Mouse (Mus musculus) MEL (cell line): ENCODE measurements around the gene Bcar1. TPM values are rescaled to one million over a fixed set of nuclear protein-coding genes. Genes with fewer than 3 reads are reported as not detected.

Experiments
- DNase-seq: peaks from one replicate; pipeline ENCODE4 v3.0.0; 2011; ENCODE audit warnings: low read depth, low spot score
- H3K27ac ChIP-seq: 2 replicates; pipeline ENCODE4 v1.5.1; 2012; ENCODE audit warnings: low read depth, mild to moderate bottlenecking, control low read depth, low read length, moderate library complexity; ENCODE audit not compliant: control insufficient read depth
- H3K27me3 ChIP-seq, 2 experiments: fragments of 150-350 bp in 1 of 2; sonication (generic) in 1 of 2; 2 replicates each; pipeline ENCODE4 v1.6.1; 2012; ENCODE audit warnings: low read length in 2 of 2, mild to moderate bottlenecking in 2 of 2, improper control_type of control experiment in 1 of 2, moderate library complexity in 1 of 2; ENCODE audit not compliant: insufficient read depth in 2 of 2, control insufficient read depth in 1 of 2
- H3K36me3 ChIP-seq, 2 experiments: 2 replicates each; pipeline ENCODE4 v1.6.1; 2012 to 2014; ENCODE audit warnings: low read length in 2 of 2, improper control_type of control experiment in 1 of 2, inconsistent platforms in 1 of 2, mild to moderate bottlenecking in 1 of 2; ENCODE audit not compliant: insufficient read depth in 2 of 2, control insufficient read depth in 1 of 2
- H3K4me1 ChIP-seq, 2 experiments: fragments of 150-350 bp in 1 of 2; sonication (generic) in 1 of 2; 2 replicates each; pipeline ENCODE4 v1.6.1; 2012; ENCODE audit warnings: low read length in 2 of 2, improper control_type of control experiment in 1 of 2, mild to moderate bottlenecking in 1 of 2; ENCODE audit not compliant: insufficient read depth in 2 of 2, control insufficient read depth in 1 of 2
- H3K4me3 ChIP-seq, 2 experiments: fragments of 150-350 bp in 1 of 2; sonication (generic) in 1 of 2; 2 replicates each; pipeline ENCODE4 v1.5.1; 2012; ENCODE audit warnings: low read depth in 2 of 2, low read length in 2 of 2, mild to moderate bottlenecking in 2 of 2, moderate library complexity in 2 of 2, control low read depth in 1 of 2, improper control_type of control experiment in 1 of 2; ENCODE audit not compliant: control insufficient read depth in 1 of 2, insufficient read depth in 1 of 2
- H3K79me2 ChIP-seq: 2 replicates; pipeline ENCODE4 v1.6.1; 2012; ENCODE audit warnings: mild to moderate bottlenecking, low read length, moderate library complexity; ENCODE audit not compliant: control insufficient read depth, poor library complexity, insufficient read depth
- H3K9ac ChIP-seq: 2 replicates; pipeline ENCODE4 v1.6.1; 2012; ENCODE audit warnings: low read depth, mild to moderate bottlenecking, control low read depth, low read length, moderate library complexity; ENCODE audit not compliant: control insufficient read depth, poor library complexity, severe bottlenecking
- H3K9me3 ChIP-seq: fragments of 150-350 bp; sonication (generic); replicated peaks from 2 replicates; pipeline ENCODE4 v1.6.1; 2012; ENCODE audit warnings: mild to moderate bottlenecking, low read length, improper control_type of control experiment, moderate library complexity; ENCODE audit not compliant: insufficient read depth
- CHD2 ChIP-seq: IDR thresholded peaks from 2 replicates; pipeline ENCODE4 v1.6.1; 2011; ENCODE audit warnings: low read length, improper control_type of control experiment
- CTCF ChIP-seq, 3 experiments: IDR thresholded peaks in 2 of 3; conservative IDR thresholded peaks in 1 of 3; 2 replicates each; pipeline ENCODE4 v1.5.1; 2011 to 2012; ENCODE audit warnings: low read length in 3 of 3, low read depth in 2 of 3, mild to moderate bottlenecking in 2 of 3, improper control_type of control experiment in 1 of 3, inconsistent platforms in 1 of 3, mixed read lengths in 1 of 3, moderate library complexity in 1 of 3; ENCODE audit not compliant: control insufficient read depth in 1 of 3, insufficient read depth in 1 of 3, poor library complexity in 1 of 3, severe bottlenecking in 1 of 3
- ELF1 ChIP-seq: IDR thresholded peaks from 2 replicates; pipeline ENCODE4 v1.6.1; 2014; ENCODE audit warnings: low read depth, mild to moderate bottlenecking, inconsistent platforms, low read length, improper control_type of control experiment, moderate library complexity
- ETS1 ChIP-seq: IDR thresholded peaks from 2 replicates; pipeline ENCODE4 v1.6.1; 2012; ENCODE audit warnings: low read depth, mild to moderate bottlenecking, inconsistent platforms, low read length, improper control_type of control experiment, moderate library complexity
- GABPA ChIP-seq: IDR thresholded peaks from 2 replicates; pipeline ENCODE4 v1.6.1; 2012; ENCODE audit warnings: low read depth, mild to moderate bottlenecking, inconsistent platforms, low read length, improper control_type of control experiment, moderate library complexity
- GATA1 ChIP-seq: IDR thresholded peaks from 2 replicates; pipeline ENCODE4 v1.6.1; 2011; ENCODE audit warnings: low read depth, low read length, improper control_type of control experiment
- HCFC1 ChIP-seq: IDR thresholded peaks from 2 replicates; pipeline ENCODE4 v1.6.1; 2012; ENCODE audit warnings: low read depth, mild to moderate bottlenecking, inconsistent platforms, low read length, improper control_type of control experiment, moderate library complexity
- JUND ChIP-seq: IDR thresholded peaks from 2 replicates; pipeline ENCODE4 v1.6.1; 2011; ENCODE audit warnings: low read depth, mild to moderate bottlenecking, improper control_type of control experiment, low read length
- KAT2A ChIP-seq: conservative IDR thresholded peaks from 2 replicates; pipeline ENCODE4 v1.6.1; 2012; ENCODE audit warnings: low read depth, low read length, improper control_type of control experiment, inconsistent platforms
- MAX ChIP-seq: IDR thresholded peaks from 2 replicates; pipeline ENCODE4 v1.6.1; 2011; ENCODE audit warnings: low read length, improper control_type of control experiment
- MAZ ChIP-seq: IDR thresholded peaks from 2 replicates; pipeline ENCODE4 v1.6.1; 2012; ENCODE audit warnings: low read depth, mild to moderate bottlenecking, inconsistent platforms, low read length, improper control_type of control experiment
- MEF2A ChIP-seq: IDR thresholded peaks from 2 replicates; pipeline ENCODE4 v1.6.1; 2014; ENCODE audit warnings: low read depth, mild to moderate bottlenecking, inconsistent platforms, low read length, improper control_type of control experiment; ENCODE audit not compliant: poor library complexity, insufficient replicate concordance, severe bottlenecking; ENCODE audit errors: extremely low read depth
- MXI1 ChIP-seq: IDR thresholded peaks from 2 replicates; pipeline ENCODE4 v1.6.1; 2011; ENCODE audit warnings: mild to moderate bottlenecking, low read depth, low read length, improper control_type of control experiment
- MYB ChIP-seq: IDR thresholded peaks from 2 replicates; pipeline ENCODE4 v1.6.1; 2011; ENCODE audit warnings: mild to moderate bottlenecking, low read depth, low read length, improper control_type of control experiment
- MYC ChIP-seq: IDR thresholded peaks from 2 replicates; pipeline ENCODE4 v1.6.1; 2011; ENCODE audit warnings: low read depth, mild to moderate bottlenecking, low read length, improper control_type of control experiment, moderate library complexity
- NELFE ChIP-seq: IDR thresholded peaks from 2 replicates; pipeline ENCODE4 v1.6.1; 2011; ENCODE audit warnings: low read depth, low read length, improper control_type of control experiment
- POLR2AphosphoS2 ChIP-seq: IDR thresholded peaks from 2 replicates; pipeline ENCODE4 v1.6.1; 2011; ENCODE audit warnings: low read length, improper control_type of control experiment
- POLR2AphosphoS5 ChIP-seq: IDR thresholded peaks from 2 replicates; pipeline ENCODE4 v1.6.1; 2012; ENCODE audit warnings: low read depth, borderline replicate concordance, mild to moderate bottlenecking, inconsistent platforms, low read length, moderate library complexity, mixed read lengths
- RCOR1 ChIP-seq: IDR thresholded peaks from 2 replicates; pipeline ENCODE4 v1.6.1; 2012; ENCODE audit warnings: low read depth, mild to moderate bottlenecking, inconsistent platforms, low read length, improper control_type of control experiment
- TCF12 ChIP-seq: IDR thresholded peaks from 2 replicates; pipeline ENCODE4 v1.6.1; 2014; ENCODE audit warnings: low read depth, mild to moderate bottlenecking, inconsistent platforms, low read length, improper control_type of control experiment, moderate library complexity
- UBTF ChIP-seq: IDR thresholded peaks from 2 replicates; pipeline ENCODE4 v1.6.1; 2012; ENCODE audit warnings: low read depth, mild to moderate bottlenecking, inconsistent platforms, low read length, improper control_type of control experiment, moderate library complexity, borderline replicate concordance; ENCODE audit not compliant: insufficient read depth
- USF2 ChIP-seq, 2 experiments: IDR thresholded peaks; 2 replicates each; pipeline ENCODE4 v1.6.1; 2011 to 2012; ENCODE audit warnings: improper control_type of control experiment in 2 of 2, low read length in 2 of 2, borderline replicate concordance in 1 of 2, inconsistent platforms in 1 of 2, low read depth in 1 of 2, mild to moderate bottlenecking in 1 of 2; ENCODE audit not compliant: insufficient read depth in 1 of 2
- ZC3H11A ChIP-seq: IDR thresholded peaks from 2 replicates; pipeline ENCODE4 v1.6.1; 2012; ENCODE audit warnings: low read depth, mild to moderate bottlenecking, inconsistent platforms, low read length, improper control_type of control experiment
- ZKSCAN1 ChIP-seq: IDR thresholded peaks from 2 replicates; pipeline ENCODE4 v1.6.1; 2012; ENCODE audit warnings: low read depth, mild to moderate bottlenecking, inconsistent platforms, low read length, improper control_type of control experiment, moderate library complexity
- polyA plus RNA-seq, 2 experiments: library from polyadenylated mRNA; stranded (reverse) in 1 of 2; unstranded in 1 of 2; fragments of >175 nt in 1 of 2; fragments of >200 nt in 1 of 2; gene quantifications; 2 replicates each; pipeline versions ENCODE4 v1.2.1 to v1.2.4; 2012; ENCODE audit warnings: low replicate concordance in 2 of 2, low read depth in 1 of 2; ENCODE audit not compliant: insufficient read length in 2 of 2, insufficient read depth in 1 of 2, missing spikeins in 1 of 2
- total RNA-seq: library from RNA; depleted of rRNA; stranded (reverse); fragments of 300-350 nt; gene quantifications from 2 replicates; pipeline ENCODE4 v1.2.3, GENCODE M21; 2012

Bcar1 gene
- total and polyA plus RNA-seq, 3 experiments: 6.5 to 17.4 TPM; not detected in 1

DNA sequence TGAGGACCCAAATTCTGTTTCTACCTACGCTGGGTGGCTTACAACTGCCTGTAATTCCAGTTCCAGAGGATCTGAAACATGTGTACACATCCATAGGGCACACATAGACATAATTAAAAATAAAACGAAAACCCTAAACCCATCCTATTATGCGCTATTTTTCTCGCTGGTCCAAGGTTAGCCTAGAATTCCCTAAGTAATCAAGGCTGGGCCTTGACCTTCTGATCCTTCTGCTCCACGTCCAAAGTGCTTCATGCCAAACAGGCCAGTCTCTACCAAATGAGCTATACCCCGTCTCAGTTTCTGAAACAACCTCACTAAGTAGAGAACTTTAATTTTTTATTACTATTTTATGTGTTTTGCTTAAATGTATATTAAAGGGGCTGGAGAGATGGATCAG, 32.2 kb upstream of the Bcar1 start:
- H3K9ac ChIP-seq: no peak overlapping the region
- H3K4me3 ChIP-seq: no peak overlapping the region
- H3K36me3 ChIP-seq: peaks cover 12 to 18% of the 10 kb centered on the region in 2 experiments
- H3K9me3 ChIP-seq: no peaks in the 10 kb centered on the region
- TF ChIP-seq JUND (no peak), GATA1 (no peak), RCOR1 (no peak), ZKSCAN1 (no peak), TCF12 (no peak), ZC3H11A (no peak), MEF2A (no peak), MAX (no peak), NELFE (no peak), MXI1 (no peak), MYC (no peak), CHD2 (no peak), GABPA (no peak), USF2 (IDR thresholded peaks at IDR 0.05; ENCODE audit: borderline replicate concordance in 1 of 2, insufficient read depth in 1 of 2, low read depth in 1 of 2, low read length in 2 of 2) (no peak), CTCF (IDR thresholded peaks at IDR 0.05 in 2 of 3, conservative IDR thresholded peaks at IDR 0.05 in 1 of 3; ENCODE audit: control insufficient read depth in 1 of 3, insufficient read depth in 1 of 3, low read depth in 2 of 3, low read length in 3 of 3, poor library complexity in 1 of 3, severe bottlenecking in 1 of 3) (no peak), HCFC1 (no peak), ETS1 (no peak)
- no peak overlapping the region for H3K27ac ChIP-seq
- no peaks in the 10 kb centered on the region for H3K79me2 ChIP-seq
- H3K4me1 ChIP-seq: peaks cover 0 to 8% of the 10 kb centered on the region in 2 experiments; a peak in 3 of 4 replicates
- H3K27me3 ChIP-seq: no peaks in the 10 kb centered on the region
- no peak for DNase-seq

DNA sequence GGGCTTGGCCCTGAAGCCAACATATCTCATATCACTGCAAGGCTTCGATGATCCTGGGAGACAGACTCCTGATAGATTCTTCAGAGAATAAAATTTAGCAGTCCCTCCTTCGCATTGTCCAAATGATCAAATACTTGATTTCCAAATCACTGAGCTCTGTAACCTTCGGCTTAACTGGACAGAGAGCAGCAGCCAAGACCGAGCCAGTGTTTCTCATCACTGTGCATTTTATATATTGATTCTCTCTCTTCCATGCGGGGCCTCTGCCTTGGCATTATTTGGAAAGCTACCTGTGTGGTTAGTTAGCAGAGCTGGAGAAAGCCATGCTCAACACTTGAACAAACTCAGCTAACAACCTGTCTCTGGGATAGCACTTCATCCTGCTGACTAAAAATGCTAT, 29.9 kb upstream of the Bcar1 start:
- peaks cover 13 to 22% of the 10 kb centered on the region in 2 experiments for H3K36me3 ChIP-seq
- peaks cover 0 to 10% of the 10 kb centered on the region in 2 experiments; a peak in 3 of 4 replicates for H3K4me1 ChIP-seq
- no peak overlapping the region for H3K9ac ChIP-seq
- H3K9me3 ChIP-seq: no peaks in the 10 kb centered on the region
- no peaks in the 10 kb centered on the region for H3K79me2 ChIP-seq
- no peak overlapping the region for H3K27ac ChIP-seq
- no peak overlapping the region for H3K4me3 ChIP-seq
- no peak for DNase-seq
- no peak for TF ChIP-seq NELFE
- no peak for TF ChIP-seq POLR2AphosphoS5
- TF ChIP-seq MAZ: no peak
- no peak for TF ChIP-seq KAT2A
- no peak for TF ChIP-seq ELF1
- no peak for TF ChIP-seq ZC3H11A
- TF ChIP-seq MXI1: no peak
- no peak for TF ChIP-seq MYB
- TF ChIP-seq POLR2AphosphoS2: no peak
- TF ChIP-seq UBTF: no peak
- H3K27me3 ChIP-seq: no peaks in the 10 kb centered on the region
